Mouse (Mus musculus): ENCODE results near the gene Arl15.

Arl15 gene

DNA sequence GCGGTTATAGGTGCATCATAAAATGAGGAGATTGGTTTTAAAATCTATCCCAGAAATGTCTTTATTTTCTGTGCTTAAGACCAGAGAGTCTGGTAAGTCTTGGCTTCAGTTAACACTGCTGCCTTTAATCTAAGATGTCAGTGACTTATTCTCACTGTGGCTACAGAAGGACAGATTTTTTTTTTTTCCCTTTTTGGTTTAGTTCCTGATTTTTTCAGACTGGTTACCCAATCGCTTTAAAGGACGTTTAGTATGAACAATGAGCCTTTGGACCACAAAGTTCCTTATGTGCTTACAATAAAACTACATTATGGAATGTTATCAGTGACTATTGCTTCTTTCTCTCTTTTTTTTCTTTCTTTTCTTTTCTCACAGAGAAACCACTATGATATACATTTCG is 81.4 kb downstream of the Arl15 start:
- no peak for DNase-seq

DNA sequence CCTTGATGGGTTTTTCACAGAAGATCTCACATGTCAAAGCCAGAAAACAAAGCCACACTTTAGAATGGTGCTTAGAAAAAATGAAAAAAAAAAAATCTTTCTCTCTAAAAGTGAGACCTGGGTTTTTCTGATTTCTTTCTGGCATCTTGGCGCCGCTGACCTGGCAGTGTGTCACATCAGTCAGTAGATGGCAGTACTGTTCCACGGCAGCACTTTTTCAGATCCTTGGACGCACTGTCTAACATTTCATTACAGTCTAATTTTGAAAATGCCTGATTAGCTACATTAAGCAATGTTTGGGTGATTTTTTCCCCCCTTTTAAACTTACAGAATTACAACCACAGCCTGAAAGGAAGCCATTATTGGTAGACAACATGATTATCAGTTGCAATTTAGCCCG is 83.1 kb downstream of the Arl15 start:
- peak; percentile 32 to 65 for DNase-seq

DNA sequence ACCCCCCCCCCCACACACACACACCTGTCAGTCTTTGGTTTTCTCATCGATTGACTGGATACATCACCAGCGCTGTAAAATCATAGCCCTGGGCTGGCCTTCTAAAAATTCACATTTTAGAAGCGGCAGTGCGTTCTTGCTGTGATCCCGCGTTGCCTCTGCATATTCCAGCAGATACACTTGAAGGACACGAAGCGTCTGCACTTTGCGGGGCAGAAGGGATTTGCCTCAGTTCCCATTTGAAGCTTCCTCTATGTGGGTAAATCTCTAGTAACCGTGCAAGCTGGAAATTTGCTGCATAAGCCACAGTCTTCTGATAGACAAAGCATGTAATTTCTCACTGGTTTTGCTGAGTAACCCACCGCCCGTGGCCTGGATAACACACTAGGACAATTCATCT is 84.3 kb downstream of the Arl15 start:
- no peak for DNase-seq

DNA sequence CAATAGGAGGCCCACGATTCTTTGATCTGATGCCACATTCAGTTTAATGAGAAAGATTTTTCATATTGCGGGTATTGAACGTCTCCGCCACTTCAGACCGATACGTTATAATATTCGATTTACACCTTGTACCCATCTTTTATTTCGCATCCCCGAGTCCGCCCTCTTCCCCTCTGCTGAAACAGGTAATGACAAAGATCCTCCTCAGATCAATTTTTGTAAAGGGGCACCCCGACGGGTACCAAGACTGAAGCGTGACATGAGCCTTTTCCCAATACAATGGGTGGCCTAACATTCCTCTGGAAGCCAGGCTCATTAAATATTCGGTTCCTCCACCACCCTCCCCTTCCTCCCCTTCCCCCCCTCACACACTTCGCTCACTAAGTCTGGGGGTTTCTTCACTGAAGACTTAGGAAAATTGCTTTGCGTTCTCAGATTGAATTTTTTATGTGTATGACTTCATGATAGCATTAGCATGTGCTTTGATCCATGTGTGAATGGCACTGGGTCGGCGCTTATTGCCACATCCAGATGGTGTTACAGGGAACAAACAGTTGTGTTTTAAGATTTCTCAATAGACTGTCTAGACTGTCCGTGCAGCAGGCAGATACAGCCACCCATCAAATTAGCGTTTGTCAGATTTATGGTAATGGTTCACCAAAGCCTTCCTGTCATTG is 85.5 kb downstream of the Arl15 start:
- no peak for DNase-seq

DNA sequence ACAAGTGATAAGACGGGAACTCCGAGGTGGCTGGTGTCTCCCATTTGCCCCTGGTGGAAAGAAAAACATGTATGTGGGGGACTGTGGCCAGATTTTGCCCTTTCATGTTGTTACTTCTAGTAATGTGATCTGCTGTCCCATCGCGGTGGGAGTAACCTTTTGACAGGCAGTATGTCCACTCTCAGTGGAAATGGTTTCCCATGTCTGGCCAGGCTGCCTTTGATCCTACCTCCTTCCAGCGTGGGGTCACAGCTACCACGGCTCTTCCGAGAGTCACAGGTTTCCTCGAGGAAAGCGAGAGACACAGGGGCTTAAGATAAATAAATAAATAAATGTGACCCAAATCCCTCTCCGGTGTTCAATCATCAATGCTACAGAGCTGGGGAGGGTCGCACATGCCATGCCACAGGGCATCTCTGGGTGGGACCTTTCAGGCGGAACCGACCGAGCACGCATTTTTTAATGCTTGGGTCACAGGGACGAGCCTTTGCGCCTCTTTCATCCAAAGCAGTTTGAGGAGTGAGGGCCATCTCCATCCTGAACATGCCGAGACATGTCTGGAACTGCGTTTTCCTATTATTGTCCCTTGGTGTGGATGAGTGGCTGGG is 86.4 kb downstream of the Arl15 start:
- no peak for DNase-seq

DNA sequence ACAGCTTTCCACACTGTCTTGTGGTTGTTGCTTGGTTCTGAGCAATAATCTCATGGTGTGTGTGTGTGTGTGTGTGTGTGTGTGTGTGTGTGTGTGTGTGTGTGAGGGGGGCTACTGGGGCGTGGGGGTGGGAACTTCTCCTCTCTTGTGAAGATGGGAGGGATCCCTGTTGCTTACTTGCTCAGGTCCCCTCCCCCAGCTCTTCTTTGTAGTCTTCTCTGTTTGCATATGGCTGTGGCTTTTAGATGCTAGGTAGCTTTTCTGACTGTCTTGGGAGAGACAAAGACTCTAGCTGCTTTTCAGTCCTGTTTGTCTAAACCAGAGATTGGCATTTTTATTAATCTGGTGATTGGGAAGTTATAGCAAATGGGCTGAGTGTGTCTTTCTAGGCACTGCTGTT is 88.7 kb downstream of the Arl15 start:
- DNase-seq = no peak

DNA sequence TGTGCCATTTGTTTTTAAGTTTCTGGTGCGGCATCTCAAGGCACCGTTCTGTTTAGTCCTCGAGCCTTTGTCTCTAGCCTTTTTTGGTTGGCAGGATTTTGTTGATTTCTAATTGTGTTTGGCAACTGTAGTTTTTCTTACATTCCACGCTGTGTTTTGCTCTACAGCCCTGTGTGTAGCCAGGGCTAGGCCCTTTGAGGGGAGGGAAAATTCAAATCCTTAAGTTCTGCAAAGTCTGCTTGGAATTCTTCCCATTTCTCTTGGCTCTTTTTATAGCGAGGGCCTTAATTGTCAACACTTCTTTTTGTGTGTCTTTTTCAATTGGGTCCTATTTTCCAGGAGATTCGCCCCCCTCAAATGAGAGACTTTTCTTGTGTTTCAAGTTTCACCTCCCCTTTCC is 92.8 kb downstream of the Arl15 start:
- no peak for DNase-seq

DNA sequence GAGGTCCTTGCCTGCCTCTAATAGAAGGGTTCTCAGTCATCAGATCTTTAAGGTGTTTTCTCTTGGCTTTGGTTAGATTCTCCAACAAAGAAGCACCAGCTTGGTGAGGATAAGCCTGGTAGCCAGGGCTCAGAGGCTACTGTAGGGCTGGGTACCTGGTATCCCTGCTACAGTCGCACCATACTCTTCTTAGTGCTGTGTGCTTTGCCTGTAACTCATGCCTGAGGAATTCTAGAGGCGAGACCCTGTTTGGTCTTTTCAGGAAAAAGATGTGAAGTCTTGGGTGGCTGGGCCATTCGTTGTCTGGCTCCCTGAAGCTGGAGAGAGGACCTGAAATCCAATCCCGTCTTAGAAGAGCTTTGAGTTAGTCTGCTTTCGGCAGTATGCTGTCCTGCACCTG is 93.8 kb downstream of the Arl15 start:
- DNase-seq = no peak

DNA sequence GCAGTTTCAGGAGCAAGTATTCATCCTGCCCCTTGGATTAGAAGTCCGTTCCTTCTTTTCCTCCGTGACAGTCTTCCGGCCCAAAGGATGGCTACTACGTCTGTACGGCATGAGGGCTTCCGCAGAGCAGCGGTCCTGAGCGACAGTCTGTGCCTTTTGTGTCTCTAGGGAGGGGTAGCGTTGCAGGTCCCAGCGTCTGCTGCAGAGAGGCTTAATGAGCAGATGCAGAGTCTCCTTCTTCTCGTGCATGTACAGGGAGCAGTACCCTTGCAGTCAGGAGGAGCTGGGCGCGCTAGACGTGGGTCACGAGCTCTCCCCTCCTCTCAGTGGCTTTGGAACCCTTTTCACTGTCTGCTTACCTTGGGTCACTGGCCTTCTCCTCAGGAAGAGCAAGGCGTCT is 94.4 kb downstream of the Arl15 start:
- DNase-seq = no peak

DNA sequence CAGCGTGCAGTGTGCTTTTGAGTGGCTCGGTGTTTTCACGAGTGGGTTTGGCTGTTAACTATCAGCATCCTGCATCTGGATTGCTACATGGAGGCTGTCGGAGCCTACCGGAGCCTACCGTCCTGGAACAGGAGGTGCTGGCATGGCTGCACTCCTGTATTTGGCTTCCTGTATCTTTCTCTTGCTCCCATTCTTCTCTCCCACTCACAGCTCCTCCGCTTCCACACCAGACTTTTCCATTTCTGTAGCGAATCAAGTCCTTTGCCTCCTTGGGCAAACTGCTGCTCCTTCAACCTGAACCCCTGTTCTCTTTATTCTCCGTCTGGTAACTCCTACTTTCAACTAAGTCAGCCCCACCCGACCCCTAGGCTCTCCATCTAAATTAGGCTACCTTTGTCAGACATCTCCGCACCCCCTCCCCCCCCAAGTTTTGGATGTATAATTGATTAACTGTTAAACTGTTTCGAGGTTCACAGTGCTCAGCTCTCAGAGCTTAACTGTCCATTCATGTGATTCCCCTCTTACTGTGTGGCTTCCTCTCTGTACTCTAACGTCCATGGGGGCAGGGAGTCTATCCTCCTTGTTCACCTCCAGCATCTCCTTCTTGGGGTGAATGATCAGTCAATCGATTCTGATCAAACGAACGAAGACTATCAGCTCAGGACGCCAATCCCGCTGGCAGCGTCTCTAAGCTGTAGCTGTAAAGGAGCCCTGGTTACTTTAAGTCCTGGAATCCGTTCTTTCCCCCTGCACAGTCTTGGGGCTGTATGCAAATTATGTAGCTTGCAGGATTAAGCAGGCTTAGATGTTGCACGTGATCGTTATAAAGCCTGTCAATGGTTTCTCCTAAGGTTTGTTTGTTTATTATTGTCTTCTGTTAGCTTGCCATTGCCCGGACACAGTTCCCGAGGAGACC is 95.1 kb downstream of the Arl15 start:
- DNase-seq = no peak

DNA sequence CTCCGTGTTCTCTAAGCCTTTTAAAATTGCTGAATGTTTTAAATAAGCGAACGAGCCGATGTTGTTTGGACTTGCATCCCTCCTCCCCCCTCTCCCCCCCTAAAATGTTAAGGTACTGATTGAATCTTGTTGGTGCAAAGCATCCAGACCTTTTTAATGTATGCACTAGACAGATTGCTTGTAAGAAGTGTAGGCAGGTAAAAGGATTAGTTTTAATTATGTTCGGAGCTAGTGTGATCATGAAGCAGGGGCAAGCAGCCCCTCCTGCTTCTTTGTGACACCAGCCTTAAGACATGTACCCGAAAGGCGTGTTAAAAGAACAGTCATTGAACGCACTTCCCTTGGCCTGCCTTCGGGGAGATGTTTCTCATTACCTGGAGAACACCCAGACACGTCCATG is 102.4 kb downstream of the Arl15 start:
- no peak for DNase-seq

DNA sequence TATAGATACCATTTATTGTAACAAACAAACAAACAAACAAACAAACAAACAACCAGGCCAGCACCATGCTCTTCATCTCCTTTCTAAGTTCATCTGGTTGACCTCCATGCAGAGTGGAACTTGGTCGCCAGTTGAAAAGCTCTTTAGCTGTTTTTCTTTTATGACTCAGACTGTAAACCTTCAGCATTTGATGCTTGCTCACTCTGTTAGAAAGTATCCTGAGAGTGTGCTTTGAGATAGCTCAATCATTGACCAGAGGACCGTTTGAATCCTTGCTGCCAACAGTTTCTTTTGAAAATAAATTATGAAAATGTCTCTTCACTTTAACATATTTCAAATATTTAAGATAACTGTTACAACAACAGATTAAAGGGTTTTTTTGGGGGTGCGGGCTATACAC is 103.2 kb downstream of the Arl15 start:
- DNase-seq = no peak

DNA sequence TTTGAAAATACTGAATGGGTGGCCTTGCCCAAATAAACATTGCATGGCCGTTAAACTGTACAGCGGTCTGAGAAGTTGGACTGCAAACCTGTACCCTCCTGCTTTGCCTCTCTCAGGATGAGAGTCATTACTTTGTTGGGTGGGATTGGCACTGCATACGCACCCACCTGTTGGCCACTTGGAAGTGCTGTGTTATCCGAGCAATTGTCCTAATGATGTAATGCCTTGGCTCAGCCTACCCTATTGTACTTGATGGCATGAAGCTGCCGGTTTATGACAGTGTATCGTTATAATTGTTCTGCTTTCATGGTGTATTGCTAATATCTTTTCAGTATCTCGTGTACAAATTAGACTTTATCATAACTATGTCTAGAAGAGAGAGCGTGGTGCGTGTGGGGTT is 103.6 kb downstream of the Arl15 start:
- DNase-seq = no peak

DNA sequence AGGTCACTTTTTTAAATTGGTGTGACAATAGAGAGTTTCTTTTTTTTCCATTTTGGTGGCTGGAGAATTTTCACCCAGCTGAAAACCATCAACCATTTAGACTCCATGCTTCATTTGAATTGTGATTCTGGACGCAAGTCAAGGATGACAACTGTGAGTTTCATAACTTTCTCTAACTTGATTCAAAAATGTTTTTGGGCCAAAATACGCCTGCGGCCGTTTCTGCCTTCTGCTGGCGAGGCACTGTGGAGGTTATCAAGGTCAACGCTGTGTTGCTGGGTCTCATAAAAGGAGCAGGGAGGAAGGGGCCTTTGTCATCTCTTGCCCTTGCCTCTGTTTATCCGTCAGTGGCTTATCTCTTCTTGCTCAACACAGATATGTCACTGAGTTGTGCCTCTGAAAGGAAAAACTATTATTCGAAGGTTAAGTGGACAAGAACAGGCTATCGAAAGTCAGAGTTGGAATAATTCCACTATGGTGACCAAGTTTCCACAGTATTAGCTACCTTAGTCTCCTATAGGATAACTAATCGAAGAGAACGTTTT is 106.8 kb downstream of the Arl15 start:
- peak in 1 of 2 experiments; percentile 39 for DNase-seq

DNA sequence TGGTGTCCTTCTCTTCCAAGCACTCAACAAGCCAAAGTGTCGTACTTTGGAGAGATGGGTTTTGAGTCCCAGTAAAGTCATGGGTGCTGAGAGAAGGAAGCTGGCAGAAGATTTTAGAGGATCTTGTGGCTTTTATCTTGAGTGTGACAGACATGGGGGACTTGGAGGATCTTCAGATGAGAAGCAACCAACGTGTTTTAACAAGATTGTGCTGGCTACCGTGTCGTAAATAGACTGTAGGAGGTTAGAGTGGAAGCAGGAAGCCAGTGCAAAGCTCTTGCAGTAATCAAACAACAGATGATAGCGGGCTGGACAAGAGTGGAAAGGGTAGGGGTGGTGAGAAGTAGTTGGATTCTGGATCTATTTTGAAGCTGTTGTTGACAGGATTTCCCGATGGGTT is 109.0 kb downstream of the Arl15 start:
- DNase-seq = no peak

DNA sequence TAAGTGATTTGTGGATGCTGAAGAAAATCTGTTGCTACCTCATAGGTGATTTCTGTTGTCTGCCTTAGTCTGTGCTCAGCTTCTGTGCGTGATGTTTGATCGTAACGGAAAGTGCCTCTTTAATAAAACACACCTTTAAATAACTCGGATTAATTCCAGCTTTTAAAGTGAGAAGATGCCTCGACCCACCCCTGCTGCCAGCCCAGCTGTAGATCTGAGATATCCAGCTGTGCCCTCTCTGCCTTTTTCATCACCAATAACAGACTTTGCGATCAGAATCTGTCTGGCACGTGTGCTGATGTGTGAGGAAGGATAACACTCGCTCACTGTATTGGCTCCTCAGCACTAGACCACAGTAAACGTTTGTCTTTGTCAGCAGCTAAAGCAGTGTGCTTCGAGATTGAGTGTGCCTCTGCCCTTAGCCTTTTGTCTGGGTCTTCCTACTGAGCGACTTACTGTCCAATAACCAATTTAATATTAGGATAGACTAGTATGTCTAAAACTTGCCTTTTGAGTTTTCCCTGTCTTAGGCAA is 117.7 kb downstream of the Arl15 start:
- no peak for DNase-seq

DNA sequence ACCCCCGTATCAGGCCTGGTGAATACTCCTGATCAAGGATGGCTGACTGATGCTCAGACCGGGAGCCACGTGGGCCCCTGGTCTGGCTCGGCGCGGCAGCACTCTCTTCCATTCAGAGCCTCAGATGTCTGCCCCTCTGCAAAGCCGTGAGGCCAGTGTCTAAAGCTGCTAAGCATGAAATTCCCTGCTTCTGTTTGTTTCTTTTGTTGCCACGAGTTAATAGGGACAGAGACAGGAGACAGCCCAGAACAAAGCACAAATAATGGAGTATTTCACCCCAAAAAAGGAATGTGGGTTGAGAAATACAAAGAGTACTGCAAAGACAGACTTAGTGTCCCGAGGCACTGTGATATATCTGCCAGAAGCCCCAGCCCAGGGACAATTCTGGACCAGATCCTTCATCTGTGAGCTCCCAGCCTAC is 120.3 kb downstream of the Arl15 start:
- DNase-seq = no peak

DNA sequence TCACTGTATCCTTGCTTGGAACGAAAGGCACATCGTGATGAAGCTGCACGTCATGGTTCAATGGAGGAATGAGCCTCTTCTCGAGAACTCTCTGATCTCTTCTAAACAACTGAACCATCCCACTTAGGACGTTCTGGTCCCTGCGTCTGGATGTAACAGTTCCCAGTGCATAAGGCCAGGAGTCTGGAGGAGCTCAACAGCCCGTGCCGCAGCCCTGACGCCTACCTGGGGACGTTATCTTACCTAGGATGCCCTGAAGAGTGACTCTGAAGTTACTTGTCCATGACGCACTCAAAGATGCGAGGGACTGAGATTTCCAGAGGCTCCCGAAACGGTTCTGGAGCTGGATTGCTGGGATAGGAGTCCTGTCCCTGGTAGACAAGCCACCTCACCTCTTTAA is 121.4 kb downstream of the Arl15 start:
- no peak for DNase-seq

DNA sequence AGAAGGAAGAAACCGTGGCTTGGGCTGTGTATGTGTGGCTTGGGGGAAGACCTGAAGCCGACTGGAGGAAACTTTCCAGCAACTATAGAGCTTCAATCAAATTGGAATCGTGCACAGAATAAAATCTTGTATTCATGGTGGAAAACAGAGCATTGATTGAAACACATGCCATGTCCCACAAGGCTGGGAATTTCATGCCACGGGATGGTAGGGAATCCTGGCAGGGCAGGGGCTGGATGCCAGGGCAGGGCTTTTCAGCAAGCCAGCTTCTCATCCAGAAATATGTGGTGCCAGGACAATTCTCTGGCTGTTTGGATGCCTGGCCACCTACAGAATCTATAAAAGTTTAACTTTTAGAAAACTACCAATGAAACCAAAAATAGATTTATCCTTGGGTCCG is 122.5 kb downstream of the Arl15 start:
- no peak for DNase-seq

DNA sequence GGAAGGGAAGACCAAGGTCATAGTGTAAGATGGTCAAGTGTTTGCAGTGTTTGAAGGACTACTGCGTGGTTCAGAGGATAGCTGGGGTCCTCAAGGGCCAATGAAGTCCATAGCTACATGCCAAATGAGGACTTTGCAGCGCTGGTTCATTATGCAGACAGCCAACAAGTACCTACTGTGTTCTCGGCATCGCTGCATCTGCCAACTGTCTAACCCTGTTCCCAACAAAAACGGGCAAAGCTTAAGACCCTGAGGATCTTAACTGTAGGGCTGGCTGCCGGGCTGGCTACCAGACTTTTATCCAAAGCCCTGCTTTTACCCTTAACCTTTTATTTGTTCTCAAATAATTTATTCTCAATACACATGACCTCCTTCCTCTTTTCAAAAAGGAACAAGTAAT is 123.1 kb downstream of the Arl15 start:
- DNase-seq = no peak

DNA sequence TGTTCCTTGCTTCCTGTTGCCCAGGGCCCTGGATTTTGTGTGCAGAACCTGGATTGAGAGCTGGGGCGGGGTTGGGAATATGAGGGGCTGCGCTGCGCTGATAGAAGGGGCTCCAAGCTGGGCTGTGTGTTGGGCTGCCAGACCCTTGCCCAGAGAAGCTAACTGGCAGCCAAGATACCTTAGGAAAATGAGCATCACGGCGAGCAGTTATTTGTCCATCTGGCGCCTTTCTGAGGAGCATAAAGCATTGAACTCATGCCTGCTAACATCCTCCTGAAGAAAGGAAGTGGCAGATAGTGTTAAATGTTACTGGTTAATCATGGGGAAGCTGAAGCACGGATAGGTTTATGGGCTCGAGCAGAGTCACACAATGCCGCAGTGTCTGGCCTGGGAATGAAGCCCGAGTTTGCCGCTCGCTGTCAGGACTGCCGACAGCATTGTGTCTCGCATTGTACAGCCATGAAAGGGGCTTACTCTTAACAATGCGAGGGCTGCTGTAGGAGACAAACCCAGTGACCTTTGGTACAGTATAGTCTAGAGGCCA is 123.6 kb downstream of the Arl15 start:
- DNase-seq = no peak

DNA sequence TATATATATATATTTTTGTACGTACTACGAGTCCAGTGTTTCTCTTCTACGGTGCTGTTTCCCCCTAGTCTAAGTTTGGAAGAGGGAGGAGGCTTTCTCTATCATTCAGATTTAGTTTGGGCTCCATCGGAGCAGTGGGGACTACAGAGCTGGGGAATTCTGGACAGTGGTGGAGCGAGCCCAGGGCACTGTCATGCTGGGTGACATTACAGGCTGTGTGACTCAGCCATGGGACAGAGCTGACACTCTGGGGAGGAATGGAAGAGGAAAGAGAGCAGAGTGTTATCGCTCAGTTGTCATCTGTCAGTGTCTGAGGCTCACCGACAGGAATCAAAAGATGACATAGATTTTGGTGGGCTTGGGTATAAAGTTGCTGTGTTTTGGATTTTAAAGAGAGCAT is 124.4 kb downstream of the Arl15 start:
- no peak for DNase-seq

DNA sequence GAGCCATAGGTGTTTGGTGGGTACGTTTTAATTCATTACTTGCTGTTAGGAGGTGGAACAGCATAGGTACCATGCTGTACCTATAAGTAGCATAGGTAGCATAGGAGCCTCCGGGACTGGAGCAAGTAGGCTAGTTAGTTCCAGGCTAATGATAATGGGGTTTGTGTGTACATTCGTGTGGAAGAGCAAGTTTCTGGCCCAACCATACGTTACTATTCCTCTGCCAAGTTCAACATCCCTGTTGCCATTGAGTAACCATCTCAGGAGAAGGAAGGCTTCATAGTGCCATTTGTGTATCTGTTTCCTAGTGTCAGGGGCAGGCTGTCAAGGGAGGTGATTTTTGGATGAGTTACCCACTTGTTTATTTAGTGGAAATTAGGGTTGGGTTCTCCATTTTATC is 141.4 kb downstream of the Arl15 start:
- no peak for DNase-seq

Data from kidney, adult 8-10 months (tissue).